Mouse (Mus musculus) forebrain, embryonic 13.5 days (tissue): ENCODE data around the gene Wdr78. TPM values are rescaled to one million over a fixed set of nuclear protein-coding genes. Genes with fewer than 3 reads are reported as not detected.

Source experiments
- ATAC-seq: fragments of 200-750 bp; cut with Nextera tagmentation; 2 replicates; pipeline ENCODE4 v1.8.0; 2017
- H3K27ac ChIP-seq: fragments of 300-500 bp; sonication (generic); 2 replicates; pipeline ENCODE4 v1.5.1; 2015; ENCODE audit warnings: inconsistent platforms, mild to moderate bottlenecking, moderate library complexity
- H3K27me3 ChIP-seq: fragments of 300-500 bp; sonication (generic); 2 replicates; pipeline ENCODE4 v1.6.1; 2015; ENCODE audit warnings: mild to moderate bottlenecking, inconsistent platforms
- H3K36me3 ChIP-seq: fragments of 300-500 bp; sonication (generic); 2 replicates; pipeline ENCODE4 v1.6.1; 2015; ENCODE audit warnings: mild to moderate bottlenecking, inconsistent platforms; ENCODE audit not compliant: poor library complexity, severe bottlenecking
- H3K4me1 ChIP-seq: fragments of 300-500 bp; sonication (generic); 2 replicates; pipeline ENCODE4 v1.6.1; 2015; ENCODE audit warnings: inconsistent platforms
- H3K4me2 ChIP-seq: fragments of 300-500 bp; sonication (generic); 2 replicates; pipeline ENCODE4 v1.6.1; 2015; ENCODE audit warnings: inconsistent platforms, mild to moderate bottlenecking, moderate library complexity
- H3K4me3 ChIP-seq: fragments of 300-500 bp; sonication (generic); 2 replicates; pipeline ENCODE4 v1.5.1; 2015; ENCODE audit warnings: mild to moderate bottlenecking, inconsistent platforms
- H3K9ac ChIP-seq: fragments of 300-500 bp; sonication (generic); 2 replicates; pipeline ENCODE4 v1.6.1; 2015; ENCODE audit warnings: mild to moderate bottlenecking, inconsistent platforms
- H3K9me3 ChIP-seq: fragments of 300-500 bp; sonication (generic); replicated peaks from 2 replicates; pipeline ENCODE4 v1.6.1; 2016; ENCODE audit warnings: inconsistent platforms
- WGBS: fragments of 180-500 bp; shearing (Covaris S2); methylation state at CpG from one replicate; pipeline ENCODE4 v1.1.7; 2015; 5-methylcytosine and 5-hydroxymethylcytosine counted together
- polyA plus RNA-seq: library from polyadenylated mRNA; unstranded; fragments of >200 nt; fragmentation: Nextera tagmentation; extraction: Ambion mirVana; gene quantifications from 2 replicates; pipeline ENCODE4 v1.2.1, GENCODE M21; 2015

Gene Wdr78
- polyA plus RNA-seq, 1 experiment from 2014 or later = 4.7 TPM

- Histone ChIP-seq H3K4me3 (no peak overlapping the region), H3K27ac (no peak overlapping the region), H3K4me2 (no peak overlapping the region), H3K9ac (no peak overlapping the region), H3K9me3 (peaks cover 3% of the 10 kb centered on the region; the same call in 1 of the 2 replicates), H3K27me3 (no peaks in the 10 kb centered on the region), H3K4me1 (no peaks in the 10 kb centered on the region), H3K36me3 (no peaks in the 10 kb centered on the region)
- WGBS = 91% methylated on average over 11 of the region's 11 CpGs
- ATAC-seq = no peak
These were observed 66.3 kb downstream of the Wdr78 start for GRCm38 (mm10) chr4:103048046-103048445.

- ATAC-seq = no peak
- WGBS = 90% methylated on average over 11 of the region's 11 CpGs
- Histone ChIP-seq H3K4me1 (no peaks in the 10 kb centered on the region), H3K9me3 (no peaks in the 10 kb centered on the region), H3K27ac (no peak overlapping the region), H3K4me3 (no peak overlapping the region), H3K36me3 (no peaks in the 10 kb centered on the region), H3K27me3 (no peaks in the 10 kb centered on the region), H3K4me2 (no peak overlapping the region), H3K9ac (no peak overlapping the region)
These were observed 71.4 kb downstream of the Wdr78 start for GRCm38 (mm10) chr4:103042997-103043396.

GRCm38 (mm10) chr4:103039838-103040191 lies 74.5 kb downstream of the Wdr78 start:
- Histone ChIP-seq H3K27ac (no peak overlapping the region), H3K36me3 (no peaks in the 10 kb centered on the region), H3K4me1 (no peaks in the 10 kb centered on the region), H3K4me3 (no peak overlapping the region), H3K27me3 (no peaks in the 10 kb centered on the region), H3K9me3 (no peaks in the 10 kb centered on the region), H3K9ac (no peak overlapping the region), H3K4me2 (no peak overlapping the region)
- 80% methylated on average over 5 of the region's 5 CpGs for WGBS
- ATAC-seq = no peak

GRCm38 (mm10) chr4:103039103-103039837 lies 75.1 kb downstream of the Wdr78 start:
- Histone ChIP-seq H3K27me3 (no peaks in the 10 kb centered on the region), H3K4me3 (no peak overlapping the region), H3K4me2 (no peak overlapping the region), H3K36me3 (no peaks in the 10 kb centered on the region), H3K4me1 (no peaks in the 10 kb centered on the region), H3K9ac (no peak overlapping the region), H3K27ac (no peak overlapping the region), H3K9me3 (no peaks in the 10 kb centered on the region)
- ATAC-seq = no peak
- WGBS = 83% methylated on average over 14 of the region's 14 CpGs

GRCm38 (mm10) chr4:103028177-103029088 lies 85.9 kb downstream of the Wdr78 start:
- Histone ChIP-seq H3K9me3 (no peaks in the 10 kb centered on the region), H3K4me2 (no peak overlapping the region), H3K27me3 (no peaks in the 10 kb centered on the region), H3K27ac (no peak overlapping the region), H3K9ac (no peak overlapping the region), H3K4me1 (no peaks in the 10 kb centered on the region), H3K4me3 (no peak overlapping the region), H3K36me3 (no peaks in the 10 kb centered on the region)
- 81% methylated on average over 13 of the region's 13 CpGs for WGBS
- no peak for ATAC-seq

- Histone ChIP-seq H3K4me3 (no peak overlapping the region), H3K9ac (no peak overlapping the region), H3K27ac (no peak overlapping the region), H3K4me1 (no peaks in the 10 kb centered on the region), H3K27me3 (no peaks in the 10 kb centered on the region), H3K36me3 (no peaks in the 10 kb centered on the region), H3K9me3 (no peaks in the 10 kb centered on the region), H3K4me2 (no peak overlapping the region)
- ATAC-seq = no peak
- 80% methylated on average over 7 of the region's 7 CpGs for WGBS
These were observed 86.6 kb downstream of the Wdr78 start for GRCm38 (mm10) chr4:103027745-103028144.

GRCm38 (mm10) chr4:103026621-103027020 lies 87.7 kb downstream of the Wdr78 start, which contains the start of gene Insl5:
Gene Insl5 (minus strand): TSS chr4:103026842.
- no peak for ATAC-seq
- Histone ChIP-seq H3K27ac (no peak within 1 kb of the TSS), H3K36me3 (no peaks in the 10 kb centered on the region), H3K4me3 (no peak within 1 kb of the TSS), H3K9me3 (no peaks in the 10 kb centered on the region), H3K4me2 (no peak within 1 kb of the TSS), H3K27me3 (no peaks in the 10 kb centered on the region), H3K9ac (no peak within 1 kb of the TSS), H3K4me1 (no peaks in the 10 kb centered on the region)
- 97% methylated on average over 4 of the region's 4 CpGs for WGBS

GRCm38 (mm10) chr4:103013490-103013889 lies 100.9 kb downstream of the Wdr78 start:
- H3K9ac ChIP-seq = peak overlapping the region; percentile 21; the same call in 1 of the 2 replicates
- H3K4me2 ChIP-seq = peak overlapping the region; percentile 14; the same call in 1 of the 2 replicates
- 5% methylated on average over 4 of the region's 4 CpGs for whole genome bisulfite sequencing
- H3K27me3 ChIP-seq = no peaks in the 10 kb centered on the region
- H3K4me3 ChIP-seq = no peak overlapping the region
- H3K27ac ChIP-seq = no peak overlapping the region
- H3K9me3 ChIP-seq = no peaks in the 10 kb centered on the region
- H3K36me3 ChIP-seq = no peaks in the 10 kb centered on the region
- H3K4me1 ChIP-seq = peaks cover 13% of the 10 kb centered on the region
- no peak for ATAC-seq

GRCm38 (mm10) chr4:103011823-103012222 lies 102.5 kb downstream of the Wdr78 start:
- Histone ChIP-seq H3K36me3 (no peaks in the 10 kb centered on the region), H3K9me3 (no peaks in the 10 kb centered on the region), H3K27ac (peak overlapping the region; percentile 40; the same call in 1 of the 2 replicates), H3K4me1 (peaks cover 21% of the 10 kb centered on the region), H3K4me3 (no peak overlapping the region), H3K27me3 (no peaks in the 10 kb centered on the region), H3K9ac (no peak overlapping the region), H3K4me2 (no peak overlapping the region)
- ATAC-seq = peak; percentile 78; the same call in 1 of the 2 replicates
- 36% methylated on average over 7 of the region's 7 CpGs for WGBS

GRCm38 (mm10) chr4:103010734-103011133 lies 103.6 kb downstream of the Wdr78 start:
- Histone ChIP-seq H3K4me2 (no peak overlapping the region), H3K27ac (no peak overlapping the region), H3K36me3 (no peaks in the 10 kb centered on the region), H3K27me3 (no peaks in the 10 kb centered on the region), H3K9me3 (no peaks in the 10 kb centered on the region), H3K9ac (no peak overlapping the region), H3K4me3 (no peak overlapping the region), H3K4me1 (peaks cover 27% of the 10 kb centered on the region)
- ATAC-seq = no peak
- WGBS = 94% methylated on average over 4 of the region's 4 CpGs

GRCm38 (mm10) chr4:103006943-103007418 lies 107.4 kb downstream of the Wdr78 start:
- Histone ChIP-seq H3K27ac (peak overlapping the region; percentile 12), H3K4me1 (peaks cover 18% of the 10 kb centered on the region), H3K36me3 (no peaks in the 10 kb centered on the region), H3K4me3 (no peak overlapping the region), H3K9me3 (no peaks in the 10 kb centered on the region), H3K9ac (no peak overlapping the region), H3K27me3 (no peaks in the 10 kb centered on the region), H3K4me2 (no peak overlapping the region)
- ATAC-seq = peak; percentile 57; the same call in 1 of the 2 replicates
- 19% methylated on average over 4 of the region's 4 CpGs for WGBS

- no peak for ATAC-seq
- Histone ChIP-seq H3K9ac (no peak overlapping the region), H3K4me3 (no peak overlapping the region), H3K4me2 (no peak overlapping the region), H3K27ac (no peak overlapping the region), H3K9me3 (no peaks in the 10 kb centered on the region), H3K36me3 (no peaks in the 10 kb centered on the region), H3K27me3 (no peaks in the 10 kb centered on the region), H3K4me1 (peaks cover 14% of the 10 kb centered on the region)
- 71% methylated on average over 5 of the region's 5 CpGs for WGBS
These were observed 108.1 kb downstream of the Wdr78 start for GRCm38 (mm10) chr4:103006266-103006665.
